Mouse (Mus musculus): Measurements from ENCODE around the gene Atg16l2.

DNA sequence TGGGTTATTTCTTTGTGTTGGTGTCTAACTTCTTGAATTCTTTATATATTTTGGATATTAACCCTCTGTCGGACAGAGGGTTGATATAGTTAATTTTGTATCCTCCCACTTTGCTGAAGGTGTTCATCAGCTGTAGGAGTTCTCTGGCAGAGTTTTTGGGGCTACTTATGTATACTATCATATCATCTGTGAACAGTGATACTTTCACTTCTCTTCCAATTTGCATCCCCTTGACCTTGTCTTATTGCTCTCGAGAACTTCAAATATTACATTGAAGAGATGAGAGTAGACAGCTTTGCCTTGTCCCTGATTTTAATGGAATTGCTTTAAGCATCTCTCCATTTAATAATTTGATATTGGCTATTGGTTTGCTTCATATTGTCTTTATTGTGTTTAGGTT, 78.5 kb downstream of the Atg16l2 start:
- no peak for TF ChIP-seq CTCF (IDR thresholded peaks at IDR 0.05; ENCODE audit: extremely low read depth, insufficient read depth, insufficient read length, insufficient replicate concordance)
- TF ChIP-seq POLR2A (IDR thresholded peaks at IDR 0.05; ENCODE audit: low read depth, low read length), result no peak
